Mouse (Mus musculus): ENCODE measurements around the gene Dusp21. TPM values are rescaled to one million over a fixed set of nuclear protein-coding genes. Genes with fewer than 3 reads are reported as not detected.

Gene Dusp21
- not detected in 2 replicates for polyA plus RNA-seq (2015; fragmentation: Nextera tagmentation; extraction: Ambion mirVana)

DNA sequence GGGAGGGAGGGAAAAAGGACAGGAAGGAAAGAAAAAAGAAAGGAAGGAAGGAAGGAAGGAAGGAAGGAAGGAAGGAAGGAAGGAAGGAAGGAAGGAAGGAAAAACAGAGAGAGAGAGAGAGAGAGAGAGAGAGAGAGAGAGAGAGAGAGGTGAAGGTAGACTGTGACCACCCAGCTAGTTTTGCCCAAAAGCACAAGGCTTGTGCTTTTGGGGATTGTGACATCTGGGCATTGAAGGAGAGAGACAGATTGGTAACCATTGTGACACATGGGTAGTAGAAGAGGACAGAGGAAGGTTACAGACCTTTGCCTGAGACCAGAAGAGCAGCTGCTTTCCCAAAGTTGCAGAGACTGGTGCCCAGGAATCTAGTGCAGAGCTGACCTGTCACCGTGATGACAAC, at the start of gene Dusp21:
Gene Dusp21 (plus strand): TSS at position 301 of the 400 bp plus-strand sequence.
- H3K27ac ChIP-seq = no peak within 1 kb of the TSS
- no peak within 1 kb of the TSS for H3K4me2 ChIP-seq
- H3K27me3 ChIP-seq = no peaks in the 10 kb centered on the region
- H3K36me3 ChIP-seq (ENCODE audit: poor library complexity, severe bottlenecking) = no peaks in the 10 kb centered on the region
- H3K9me3 ChIP-seq (replicated peaks) = no peaks in the 10 kb centered on the region
- ATAC-seq = no peak
- 100% methylated on average over 1 of the region's 1 CpGs for WGBS
- H3K4me1 ChIP-seq = no peaks in the 10 kb centered on the region
- no peak within 1 kb of the TSS for H3K4me3 ChIP-seq
- H3K9ac ChIP-seq = no peak within 1 kb of the TSS

DNA sequence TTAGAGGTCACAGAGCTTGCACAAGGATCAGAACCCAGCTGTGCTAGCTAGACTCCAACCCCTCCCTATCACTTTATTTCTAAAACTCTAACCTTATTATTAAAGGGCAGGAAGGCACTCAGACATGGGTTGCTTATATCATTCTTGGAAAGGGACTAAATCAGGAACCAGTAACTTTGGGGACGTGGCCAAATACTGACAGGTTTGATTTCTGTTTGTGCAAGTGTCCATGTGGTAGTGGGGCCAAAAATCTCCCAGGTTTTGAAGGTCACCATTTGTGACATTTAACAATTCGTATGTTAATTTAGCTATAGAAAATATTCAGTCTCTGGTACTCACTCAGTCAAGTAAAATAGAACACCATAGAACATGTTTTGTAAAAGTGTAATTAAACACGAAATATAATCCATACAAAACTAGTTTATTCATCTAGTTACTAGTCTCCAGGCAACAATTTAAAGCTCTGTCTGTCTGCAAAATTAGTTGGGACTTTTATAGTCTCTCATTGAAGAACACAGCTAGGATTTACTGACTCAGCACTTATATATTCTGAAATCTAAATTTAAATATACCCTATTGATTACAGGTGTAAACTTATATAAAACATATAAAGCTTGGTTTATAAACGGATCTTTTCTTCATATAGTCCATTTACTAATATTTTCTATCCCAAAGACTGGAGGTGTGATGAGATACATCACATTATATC, 15.2 kb downstream of the Dusp21 start:
- H3K27me3 ChIP-seq = no peaks in the 10 kb centered on the region
- H3K4me1 ChIP-seq = no peaks in the 10 kb centered on the region
- no peak overlapping the region for H3K9ac ChIP-seq
- no peak overlapping the region for H3K4me3 ChIP-seq
- H3K4me2 ChIP-seq = peak overlapping the region; percentile 63; the same call in 1 of the 2 replicates
- no peaks in the 10 kb centered on the region for H3K9me3 ChIP-seq (replicated peaks)
- no peak for ATAC-seq
- 56% methylated on average over 4 of the region's 4 CpGs for WGBS
- H3K36me3 ChIP-seq (ENCODE audit: poor library complexity, severe bottlenecking) = no peaks in the 10 kb centered on the region
- H3K27ac ChIP-seq = no peak overlapping the region

DNA sequence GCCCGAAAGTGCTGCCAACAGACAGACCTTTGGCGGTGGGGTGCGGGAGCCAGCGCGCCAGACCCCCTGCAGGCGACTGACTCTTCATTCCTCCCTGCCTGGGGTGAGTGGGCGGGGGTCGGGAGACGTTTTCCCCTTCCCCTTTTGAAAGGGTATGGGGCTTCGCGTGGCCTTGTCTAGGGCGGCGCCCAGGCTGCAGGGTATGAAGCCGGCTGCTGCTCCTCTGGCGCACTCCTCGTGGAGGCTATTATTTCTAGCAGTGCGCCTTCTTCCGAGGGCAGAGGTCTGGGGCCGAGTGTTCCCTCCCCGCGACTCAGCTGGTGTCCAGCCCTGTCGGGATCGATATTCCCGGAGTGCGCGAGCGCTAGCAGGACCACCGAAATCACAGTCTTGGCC, 16.1 kb downstream of the Dusp21 start:
- ATAC-seq = peak; percentile 65
- Histone ChIP-seq H3K27ac (peak overlapping the region; percentile 92), H3K9ac (peak overlapping the region; percentile 75), H3K4me2 (peak overlapping the region; percentile 63), H3K27me3 (no peaks in the 10 kb centered on the region), H3K9me3 (replicated peaks) (no peaks in the 10 kb centered on the region), H3K4me1 (no peaks in the 10 kb centered on the region), H3K4me3 (peak overlapping the region; percentile 78), H3K36me3 (ENCODE audit: poor library complexity, severe bottlenecking) (no peaks in the 10 kb centered on the region)
- under 1% methylated on average over 23 of the region's 28 CpGs for WGBS

DNA sequence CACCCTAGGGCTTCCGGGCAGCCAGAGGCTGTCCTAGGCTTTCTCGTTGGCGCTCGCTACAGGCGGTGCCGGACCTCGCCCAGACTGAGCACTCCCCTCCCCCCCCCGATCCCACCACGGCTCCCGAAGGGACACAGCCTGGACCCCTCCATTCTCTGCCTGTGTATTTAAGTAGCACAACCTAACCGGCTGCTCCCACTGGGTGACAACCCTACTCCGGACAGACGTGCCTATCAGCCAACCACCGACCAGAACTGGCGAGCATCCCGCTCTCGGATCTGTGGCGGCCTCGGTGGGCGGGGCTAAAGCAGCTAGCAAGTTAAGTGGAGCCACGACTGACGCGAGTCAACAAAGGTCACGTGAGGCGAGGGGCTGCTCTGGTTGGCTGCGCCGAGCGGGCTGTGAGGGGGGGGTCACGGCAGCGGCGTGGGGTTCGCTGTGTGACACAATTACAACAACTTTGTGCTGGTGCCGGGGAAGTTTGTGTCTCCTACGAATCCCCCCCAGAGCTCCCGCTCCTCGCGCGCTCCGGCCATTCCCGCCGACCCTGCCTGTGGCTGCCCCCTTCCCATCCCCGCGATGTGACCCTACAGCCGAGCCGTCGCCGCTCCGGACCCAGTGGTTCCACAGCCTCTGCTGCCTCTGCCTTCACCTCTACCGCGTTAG, 16.7 kb downstream of the Dusp21 start, which contains the start of gene Kdm6a:
Gene Kdm6a (plus strand): TSS at position 384 of the 666 bp plus-strand sequence.
- ATAC-seq = peak; percentile 99
- no peaks in the 10 kb centered on the region for H3K27me3 ChIP-seq
- no peaks in the 10 kb centered on the region for H3K4me1 ChIP-seq
- peak within 1 kb of the TSS; percentile 91 for H3K9ac ChIP-seq
- H3K4me3 ChIP-seq = peak within 1 kb of the TSS; percentile 78
- peak within 1 kb of the TSS; percentile 64 for H3K4me2 ChIP-seq
- H3K27ac ChIP-seq = peak within 1 kb of the TSS; percentile 96
- no peaks in the 10 kb centered on the region for H3K36me3 ChIP-seq (ENCODE audit: poor library complexity, severe bottlenecking)
- WGBS = 0% methylated on average over 50 of the region's 50 CpGs
- H3K9me3 ChIP-seq (replicated peaks) = no peaks in the 10 kb centered on the region

DNA sequence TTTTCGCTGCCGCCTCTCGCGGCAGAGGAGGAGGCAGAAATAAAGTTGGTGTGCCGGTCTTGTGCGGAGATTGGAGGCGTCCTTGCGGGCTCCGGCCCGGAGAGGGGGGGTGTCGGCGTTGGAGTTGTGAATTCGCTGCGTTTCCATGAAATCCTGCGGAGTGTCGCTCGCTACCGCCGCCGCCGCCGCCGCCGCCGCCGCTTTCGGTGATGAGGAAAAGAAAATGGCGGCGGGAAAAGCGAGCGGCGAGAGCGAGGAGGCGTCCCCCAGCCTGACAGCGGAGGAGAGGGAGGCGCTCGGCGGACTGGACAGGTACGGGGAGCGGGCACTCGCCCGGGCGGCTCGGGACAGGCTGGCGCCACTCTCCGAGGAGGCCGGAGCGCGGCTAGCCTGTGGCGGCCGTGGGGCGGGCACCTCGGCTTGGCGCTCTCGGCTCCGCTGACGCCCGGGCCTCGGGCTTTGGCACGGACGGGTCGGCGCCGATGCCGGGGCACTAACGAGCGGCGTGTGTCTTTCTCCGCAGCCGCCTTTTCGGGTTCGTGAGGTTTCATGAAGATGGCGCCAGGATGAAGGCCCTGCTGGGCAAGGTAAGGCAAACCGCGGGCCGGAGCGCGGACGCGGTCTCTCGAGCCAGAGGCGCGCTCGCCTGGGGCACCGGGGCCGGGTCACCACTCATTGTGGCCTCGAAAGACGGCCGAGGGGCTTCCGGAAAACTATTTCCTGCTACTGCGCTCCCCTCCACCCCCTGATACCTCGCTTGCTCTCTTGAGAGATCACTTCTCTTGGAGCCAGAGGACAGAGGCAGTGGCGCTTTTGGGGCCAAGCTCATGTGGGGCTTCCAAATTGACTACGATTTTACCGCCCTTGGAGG, 17.4 kb downstream of the Dusp21 start:
- Histone ChIP-seq H3K27me3 (no peaks in the 10 kb centered on the region), H3K36me3 (ENCODE audit: poor library complexity, severe bottlenecking) (no peaks in the 10 kb centered on the region), H3K27ac (peak overlapping the region; percentile 96), H3K4me3 (peak overlapping the region; percentile 78), H3K9ac (peak overlapping the region; percentile 91), H3K9me3 (replicated peaks) (no peaks in the 10 kb centered on the region), H3K4me1 (no peaks in the 10 kb centered on the region), H3K4me2 (peak overlapping the region; percentile 64)
- ATAC-seq = peak; percentile 44
- 0% methylated on average over 65 of the region's 95 CpGs for WGBS

DNA sequence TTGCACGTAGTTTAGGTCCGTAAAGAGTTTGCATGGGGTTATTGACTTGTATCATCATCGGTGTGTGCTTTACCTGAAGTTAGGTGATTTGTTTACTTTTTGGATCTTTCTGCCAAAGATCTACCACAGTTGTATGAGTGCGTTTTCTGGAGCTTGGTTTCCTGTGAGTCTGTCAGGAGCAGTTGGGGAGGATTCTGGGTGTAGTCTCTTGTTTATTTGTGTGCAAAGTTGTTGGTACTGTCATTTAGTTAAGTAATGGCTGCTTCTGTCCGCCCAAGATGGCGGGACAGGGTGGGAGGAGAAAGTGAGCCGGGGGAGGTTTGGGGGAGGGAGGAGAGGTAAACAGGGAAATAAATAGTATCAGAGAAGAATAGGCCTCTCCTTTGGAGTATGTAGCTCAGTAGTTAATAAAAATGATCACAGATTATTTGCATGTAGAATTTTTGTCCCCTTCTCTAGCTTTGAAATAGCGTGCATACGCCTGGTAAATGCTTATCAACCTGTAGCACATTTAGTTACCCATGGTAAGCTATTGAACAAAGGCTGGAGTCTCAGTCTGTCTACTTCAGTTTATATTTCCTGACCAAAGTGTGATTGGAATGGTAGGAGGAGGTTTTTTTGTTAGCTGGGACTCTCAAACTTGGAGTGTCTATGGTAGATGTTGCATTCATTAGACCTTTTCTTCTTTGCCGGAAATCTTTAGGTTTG, 18.4 kb downstream of the Dusp21 start:
- under 1% methylated on average over 10 of the region's 10 CpGs for WGBS
- Histone ChIP-seq H3K27me3 (no peaks in the 10 kb centered on the region), H3K36me3 (ENCODE audit: poor library complexity, severe bottlenecking) (no peaks in the 10 kb centered on the region), H3K9ac (peak overlapping the region; percentile 91), H3K4me3 (peak overlapping the region; percentile 78), H3K27ac (peak overlapping the region; percentile 96), H3K4me2 (peak overlapping the region; percentile 64), H3K4me1 (no peaks in the 10 kb centered on the region), H3K9me3 (replicated peaks) (no peaks in the 10 kb centered on the region)
- ATAC-seq = no peak

DNA sequence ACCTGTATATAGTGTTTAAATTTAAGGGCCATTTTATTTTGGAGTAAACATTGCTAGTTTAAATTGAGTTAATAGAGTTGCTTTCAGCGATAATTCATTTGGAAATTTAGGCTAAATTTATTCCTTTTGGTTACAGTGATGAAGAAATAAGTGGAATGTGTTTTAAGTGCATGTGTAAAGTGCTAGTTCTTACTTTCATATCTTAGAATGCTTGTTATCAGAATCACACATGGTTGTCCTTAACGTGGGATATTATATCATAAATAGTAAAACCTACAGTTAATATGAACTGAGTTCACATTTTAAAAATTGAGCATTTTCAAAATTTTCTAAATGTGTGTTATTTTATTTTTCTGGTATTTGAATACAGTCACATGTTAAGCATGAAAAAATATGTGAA, 19.5 kb downstream of the Dusp21 start:
- H3K27ac ChIP-seq = no peak overlapping the region
- H3K4me2 ChIP-seq = no peak overlapping the region
- no peak overlapping the region for H3K9ac ChIP-seq
- 84% methylated on average over 2 of the region's 2 CpGs for WGBS
- no peaks in the 10 kb centered on the region for H3K27me3 ChIP-seq
- no peaks in the 10 kb centered on the region for H3K9me3 ChIP-seq (replicated peaks)
- no peak for ATAC-seq
- H3K4me3 ChIP-seq = peak overlapping the region; percentile 78; the same call in 1 of the 2 replicates
- no peaks in the 10 kb centered on the region for H3K36me3 ChIP-seq (ENCODE audit: poor library complexity, severe bottlenecking)
- no peaks in the 10 kb centered on the region for H3K4me1 ChIP-seq

DNA sequence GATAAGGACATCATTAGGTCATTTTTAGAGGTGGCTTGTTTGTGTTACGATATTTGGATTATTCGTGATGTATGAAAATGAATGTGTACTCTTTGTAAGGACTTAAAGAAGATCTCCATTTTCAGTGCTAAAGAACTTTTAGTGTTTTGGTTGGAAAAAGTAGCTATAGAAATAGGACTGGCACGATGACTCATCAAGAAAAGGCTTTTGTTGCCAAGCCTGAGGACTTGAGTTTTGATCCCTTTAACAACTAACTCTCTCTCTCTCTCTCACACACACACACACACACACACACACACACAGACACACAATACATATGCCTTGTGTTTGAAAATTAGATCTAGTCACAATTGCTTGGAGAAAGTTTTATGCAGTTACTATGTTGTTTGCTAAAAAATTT, 21.3 kb downstream of the Dusp21 start:
- 76% methylated on average over 3 of the region's 3 CpGs for WGBS
- no peaks in the 10 kb centered on the region for H3K4me1 ChIP-seq
- no peaks in the 10 kb centered on the region for H3K9me3 ChIP-seq (replicated peaks)
- ATAC-seq = no peak
- no peaks in the 10 kb centered on the region for H3K36me3 ChIP-seq (ENCODE audit: poor library complexity, severe bottlenecking)
- H3K27ac ChIP-seq = no peak overlapping the region
- no peak overlapping the region for H3K9ac ChIP-seq
- no peaks in the 10 kb centered on the region for H3K27me3 ChIP-seq
- H3K4me2 ChIP-seq = no peak overlapping the region
- H3K4me3 ChIP-seq = no peak overlapping the region

DNA sequence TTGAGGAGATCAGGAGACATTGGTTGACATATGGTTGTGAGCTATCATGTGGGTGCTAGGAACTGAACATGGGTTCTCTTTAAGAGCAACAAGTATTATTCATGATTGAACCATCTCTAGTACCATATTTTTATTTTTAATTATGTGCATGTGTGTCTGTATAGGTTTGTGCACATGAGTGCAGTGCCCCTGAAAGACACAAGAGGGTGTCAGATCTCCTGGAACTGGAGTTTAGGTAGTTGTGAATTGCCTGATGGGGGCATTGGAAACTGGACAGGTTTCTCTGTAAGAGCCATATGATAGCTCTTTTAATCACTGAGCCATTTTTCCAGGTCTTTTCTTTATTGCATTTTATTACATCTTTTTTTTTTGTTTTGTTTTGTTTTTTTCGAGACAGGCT, 23.3 kb downstream of the Dusp21 start:
- H3K36me3 ChIP-seq (ENCODE audit: poor library complexity, severe bottlenecking) = no peaks in the 10 kb centered on the region
- ATAC-seq = no peak
- H3K27me3 ChIP-seq = no peaks in the 10 kb centered on the region
- no peak overlapping the region for H3K4me3 ChIP-seq
- no peak overlapping the region for H3K27ac ChIP-seq
- H3K4me1 ChIP-seq = no peaks in the 10 kb centered on the region
- no peaks in the 10 kb centered on the region for H3K9me3 ChIP-seq (replicated peaks)
- 82% methylated on average over 1 of the region's 1 CpGs for WGBS
- no peak overlapping the region for H3K4me2 ChIP-seq
- no peak overlapping the region for H3K9ac ChIP-seq

DNA sequence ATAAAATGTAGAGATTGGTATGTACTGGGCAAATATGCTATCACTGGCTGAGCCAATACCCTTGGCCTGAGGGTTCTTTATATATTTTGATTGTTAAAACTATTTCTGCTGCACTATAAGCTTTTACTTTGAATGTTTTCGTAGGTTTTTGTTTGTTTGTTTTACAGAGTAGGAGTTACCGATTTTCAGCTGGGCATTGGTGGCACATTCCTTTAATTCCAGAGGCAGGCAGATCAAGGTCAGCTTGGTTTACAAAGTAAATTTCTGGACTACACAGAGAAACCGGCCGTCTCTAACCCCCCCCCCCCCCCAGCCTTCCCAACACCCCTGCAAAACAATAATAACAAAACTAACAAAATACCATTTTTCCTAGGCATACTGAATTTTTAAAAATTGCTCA, 29.2 kb downstream of the Dusp21 start:
- H3K4me3 ChIP-seq = no peak overlapping the region
- H3K36me3 ChIP-seq (ENCODE audit: poor library complexity, severe bottlenecking) = no peaks in the 10 kb centered on the region
- H3K9me3 ChIP-seq (replicated peaks) = no peaks in the 10 kb centered on the region
- H3K27ac ChIP-seq = no peak overlapping the region
- H3K4me1 ChIP-seq = no peaks in the 10 kb centered on the region
- no peaks in the 10 kb centered on the region for H3K27me3 ChIP-seq
- WGBS = 86% methylated on average over 4 of the region's 4 CpGs
- no peak overlapping the region for H3K4me2 ChIP-seq
- no peak overlapping the region for H3K9ac ChIP-seq
- no peak for ATAC-seq

DNA sequence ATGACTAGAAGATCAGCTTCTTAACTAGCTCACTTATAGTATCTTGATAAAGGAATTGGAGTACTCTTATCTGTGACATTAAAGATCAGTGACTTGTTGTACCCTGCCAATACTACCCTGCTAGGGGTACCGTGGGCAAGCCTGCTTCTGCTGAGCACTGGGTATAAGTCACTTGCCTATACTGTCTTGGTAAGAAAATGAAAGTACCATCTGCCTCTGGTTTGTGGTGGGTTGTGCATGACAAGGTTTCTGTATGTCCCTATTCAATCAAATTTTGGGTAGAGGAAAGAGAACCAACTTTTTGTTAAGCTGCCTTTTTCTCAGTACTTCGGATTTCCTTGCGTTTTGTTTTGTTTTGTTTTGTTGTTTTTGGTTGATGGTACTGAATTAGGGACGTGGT, 32.1 kb downstream of the Dusp21 start:
- no peak overlapping the region for H3K4me3 ChIP-seq
- H3K4me2 ChIP-seq = no peak overlapping the region
- no peaks in the 10 kb centered on the region for H3K36me3 ChIP-seq (ENCODE audit: poor library complexity, severe bottlenecking)
- H3K9ac ChIP-seq = no peak overlapping the region
- H3K4me1 ChIP-seq = no peaks in the 10 kb centered on the region
- 83% methylated on average over 4 of the region's 4 CpGs for WGBS
- no peak overlapping the region for H3K27ac ChIP-seq
- ATAC-seq = no peak
- no peaks in the 10 kb centered on the region for H3K9me3 ChIP-seq (replicated peaks)
- no peaks in the 10 kb centered on the region for H3K27me3 ChIP-seq

All from forebrain, embryonic 13.5 days (tissue).